Mouse (Mus musculus): Measurements from ENCODE around the gene Snd1. TPM values are rescaled to one million over a fixed set of nuclear protein-coding genes. Genes with fewer than 3 reads are reported as not detected.

Gene Snd1
- total RNA-seq, 2 experiments from 2014 or later: 80.5 to 88.1 TPM

DNA sequence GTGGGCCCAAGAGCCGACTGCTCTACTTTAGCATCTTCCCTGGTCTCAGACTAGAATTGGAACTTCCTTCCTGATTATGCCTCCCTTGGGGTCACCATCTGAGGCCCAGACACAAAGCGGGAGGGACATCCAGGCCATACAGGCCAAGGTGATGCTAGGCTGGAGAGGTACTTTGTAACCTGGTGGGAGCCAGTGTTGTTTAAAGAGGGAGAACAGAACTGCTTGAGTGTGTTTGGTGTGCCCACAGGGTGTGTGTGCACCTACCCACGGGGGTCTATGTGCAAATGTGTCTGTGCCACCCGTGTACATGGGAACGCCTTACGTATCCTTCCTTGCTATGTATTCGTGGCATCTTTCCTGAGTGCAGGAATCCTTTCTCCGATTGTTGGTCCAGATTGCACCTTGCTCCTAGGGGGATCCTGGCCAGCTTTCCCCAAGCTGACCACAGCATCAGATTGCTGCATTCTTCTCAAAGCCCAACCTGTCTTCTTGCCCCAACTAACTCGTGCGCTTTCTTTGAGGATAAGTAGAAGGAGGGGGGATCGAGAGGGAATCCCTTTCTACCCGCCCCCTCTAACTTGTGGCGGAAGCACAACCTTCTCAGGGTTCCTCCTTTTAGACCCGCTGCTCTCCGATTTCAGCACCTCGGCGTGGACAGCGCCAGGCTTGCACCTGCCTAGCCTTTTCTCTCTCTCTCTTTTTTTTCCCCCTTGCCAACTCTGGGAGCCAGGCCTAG, 507.2 kb downstream of the Snd1 start:
- no peak for DNase-seq (ENCODE audit: low spot score in 2 of 2)
- intact Hi-C loops (cut with DNase I): loop anchor here (5.0 kb wide), 1 partner anchor 35 kb away; no protein-coding TSS in a partner anchor

DNA sequence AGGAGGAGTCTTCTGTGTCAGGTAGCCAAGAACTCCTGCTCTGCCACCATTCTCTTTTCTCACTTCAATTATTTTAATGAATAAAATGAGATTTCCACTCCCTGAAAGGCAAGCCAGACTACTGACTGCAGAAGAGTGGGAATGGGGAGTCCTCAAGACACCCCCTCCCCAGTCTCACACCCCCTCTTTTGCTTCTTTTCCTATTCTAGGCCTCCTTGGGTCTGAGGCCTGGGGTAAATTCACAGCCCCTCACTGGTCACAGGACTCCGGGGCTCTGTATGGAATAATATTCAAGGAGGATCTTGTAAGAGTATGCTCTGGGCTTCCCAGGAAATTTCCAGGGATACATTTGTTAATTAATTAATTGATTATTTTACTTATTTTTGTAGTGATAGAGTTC, 507.9 kb downstream of the Snd1 start:
- intact Hi-C loops (cut with DNase I): loop anchor here (5.0 kb wide), 1 partner anchor 34 kb away; no protein-coding TSS in a partner anchor
- DNase-seq (ENCODE audit: low spot score in 2 of 2): no peak

Other genes with a start within 250 kb of the Snd1 start
- 10 to 100 TPM; 21.0 to 22.6 TPM for gene Zfp800, start 77.1 kb upstream of the Snd1 start, total RNA-seq (2021)
- 100 to 1,000 TPM; 295 to 301 TPM for gene Arf5, start 51.6 kb upstream of the Snd1 start, total RNA-seq (2021)
- gene Fscn3, start 47.4 kb upstream of the Snd1 start, total RNA-seq (2021): not detected
- 10 to 100 TPM; 17.6 to 19.6 TPM for gene Gcc1, start 46.7 kb upstream of the Snd1 start, total RNA-seq (2021)
- gene Pax4, start 25.8 kb upstream of the Snd1 start, total RNA-seq (2021): not detected

Measured in left cerebral cortex, postnatal 25 days (tissue).